Mouse (Mus musculus) frontal cortex, adult (tissue): ENCODE measurements at regions not wholly inside any gene's neighbourhood (a gene's known extent, or its start where the extent isn't known, plus 50 kb on each side); places are given as distances from the start of the nearest gene placed in this dataset.
"Not testable (repeated sequence)": the region's sequence is repeated elsewhere in the genome, so short reads cannot be mapped to it uniquely, and the experiment has no call there.

Source experiments
- ATAC-seq: cut with Nextera tagmentation; 2 replicates; pipeline ENCODE4 v1.9.2; 2017; ENCODE audit warnings: mild to moderate bottlenecking, moderate library complexity, mixed read lengths; ENCODE audit not compliant: low TSS enrichment

GRCm38 (mm10) chr1:112486046-112486445, 621.3 kb upstream of the Dsel start:
- not testable (repeated sequence) for ATAC-seq

- peak; percentile 95 for ATAC-seq
These were observed 591.3 kb upstream of the Dsel start for GRCm38 (mm10) chr1:112456047-112456446.

- no peak for ATAC-seq
These were observed 587.7 kb upstream of the Dsel start for GRCm38 (mm10) chr1:112452390-112452789.

GRCm38 (mm10) chr1:112451622-112452021, 586.9 kb upstream of the Dsel start:
- peak; percentile 92 for ATAC-seq

- ATAC-seq: no peak
These were observed 574.4 kb upstream of the Dsel start for GRCm38 (mm10) chr1:112439109-112439508.

- ATAC-seq: peak; percentile 99
These were observed 551.8 kb upstream of the Dsel start for GRCm38 (mm10) chr1:112416350-112417083.

- ATAC-seq: peak; percentile 99
These were observed 524.1 kb upstream of the Dsel start for GRCm38 (mm10) chr1:112388807-112389206.

GRCm38 (mm10) chr1:112384015-112384414, 519.3 kb upstream of the Dsel start:
- no peak for ATAC-seq

GRCm38 (mm10) chr1:112379651-112380264, 515.0 kb upstream of the Dsel start:
- peak; percentile 95 for ATAC-seq

GRCm38 (mm10) chr1:112378660-112379059, 513.9 kb upstream of the Dsel start:
- peak; percentile 82 for ATAC-seq

- no peak for ATAC-seq
These were observed 491.1 kb upstream of the Dsel start for GRCm38 (mm10) chr1:112355816-112356215.
